Mouse (Mus musculus): ENCODE results near the gene Slc13a3. TPM values are rescaled to one million over a fixed set of nuclear protein-coding genes. Genes with fewer than 3 reads are reported as not detected.

Gene Slc13a3
- total and polyA plus RNA-seq, 3 experiments = not detected

DNA sequence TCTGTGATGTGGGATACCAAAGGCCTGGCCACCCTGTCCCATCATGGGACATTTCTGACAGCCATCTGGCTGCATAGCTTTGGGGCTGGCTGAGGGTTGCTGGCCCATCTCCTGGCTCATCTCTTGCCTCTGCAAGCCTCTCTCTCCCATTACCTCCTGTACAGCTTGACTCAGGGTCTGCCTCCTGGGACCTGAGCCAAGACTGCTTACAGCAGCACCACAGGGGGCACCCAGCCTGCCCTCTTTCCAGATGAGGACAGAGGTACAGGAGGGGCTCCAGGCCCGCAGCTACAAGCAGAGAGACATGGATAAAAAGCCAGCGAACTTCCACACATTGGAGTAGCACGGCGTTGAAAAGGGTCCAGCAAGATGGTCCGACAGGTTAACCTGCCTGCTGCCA lies 13.4 kb upstream of the Slc13a3 start:
- Histone ChIP-seq H3K4me1 (ENCODE audit: control insufficient read depth in 1 of 2, insufficient read depth in 2 of 2) (peaks cover 16 to 18% of the 10 kb centered on the region in 2 experiments), H3K79me2 (replicated peaks; ENCODE audit: control insufficient read depth, extremely low read depth, insufficient read depth, poor library complexity, severe bottlenecking) (no peaks in the 10 kb centered on the region), H3K4me2 (ENCODE audit: insufficient read depth, low read depth, poor library complexity, severe bottlenecking) (no peak overlapping the region), H3K9me3 (replicated peaks; ENCODE audit: low read length) (no peaks in the 10 kb centered on the region), H3K36me3 (replicated peaks in 1 of 2; ENCODE audit: control insufficient read depth in 1 of 2, insufficient read depth in 1 of 2, low read length in 1 of 2) (peaks cover 15 to 30% of the 10 kb centered on the region in 2 experiments), H3K27ac (ENCODE audit: insufficient read depth, low read depth) (no peak overlapping the region), H3K9ac (ENCODE audit: insufficient read depth, low read depth) (no peak overlapping the region), H3K27me3 (replicated peaks) (peaks cover 38% of the 10 kb centered on the region), H3K4me3 (replicated peaks in 1 of 3; ENCODE audit: low read depth in 2 of 3, low read length in 2 of 3, poor library complexity in 1 of 3) (no peak overlapping the region)
- dilution Hi-C loops (cut with MboI; ENCODE audit: extremely low pct_ligation_motif_present, extremely low pct_unique_long_range_greater_than_20kb, low sequenced_read_pairs) (no loop called here), in situ Hi-C loops (cut with MboI; ENCODE audit: low pct_ligation_motif_present, low pct_unique_long_range_greater_than_20kb, low sequenced_read_pairs) (no loop called here)
- TF ChIP-seq MAZ (IDR thresholded peaks at IDR 0.05; ENCODE audit: low read depth, low read length) (no peak), NELFE (IDR thresholded peaks at IDR 0.05; ENCODE audit: low read depth, low read length) (no peak), JUN (IDR thresholded peaks at IDR 0.05; ENCODE audit: insufficient read depth, low read depth, low read length) (no peak), ZNF384 (IDR thresholded peaks at IDR 0.05; ENCODE audit: low read depth, low read length) (no peak), ELF1 (IDR thresholded peaks at IDR 0.05; ENCODE audit: low read depth, low read length) (no peak), KAT2A (IDR thresholded peaks at IDR 0.05; ENCODE audit: insufficient replicate concordance, low read length) (no peak)
- DNase-seq (ENCODE audit: extremely low read depth) = no peak

DNA sequence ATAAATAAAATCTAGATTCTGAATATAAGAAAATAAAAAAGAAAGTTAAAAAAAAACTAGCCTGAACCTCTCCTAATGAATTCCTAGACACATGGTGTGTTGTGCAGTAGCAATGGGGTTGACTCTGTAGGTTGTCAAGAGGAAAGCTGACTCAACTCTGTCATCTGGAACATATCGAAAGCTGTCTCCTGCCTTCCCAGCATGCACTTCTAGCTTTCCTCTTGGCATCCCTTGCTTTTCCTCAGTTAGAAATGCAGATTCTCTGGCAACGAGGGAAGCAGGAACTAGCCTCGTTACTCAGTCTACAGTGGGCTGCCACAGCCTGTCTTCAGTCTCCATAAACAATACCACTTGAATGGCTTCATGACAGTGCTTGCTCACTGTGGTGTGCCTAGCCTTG lies 12.8 kb upstream of the Slc13a3 start:
- H3K36me3 ChIP-seq (replicated peaks in 1 of 2; ENCODE audit: control insufficient read depth in 1 of 2, insufficient read depth in 1 of 2, low read length in 1 of 2) = peaks cover 14 to 28% of the 10 kb centered on the region in 2 experiments
- H3K4me1 ChIP-seq (ENCODE audit: control insufficient read depth in 1 of 2, insufficient read depth in 2 of 2) = peaks cover 16 to 18% of the 10 kb centered on the region in 2 experiments
- no peak overlapping the region for H3K4me3 ChIP-seq (replicated peaks in 1 of 3; ENCODE audit: low read depth in 2 of 3, low read length in 2 of 3, poor library complexity in 1 of 3)
- dilution Hi-C loops (cut with MboI; ENCODE audit: extremely low pct_ligation_motif_present, extremely low pct_unique_long_range_greater_than_20kb, low sequenced_read_pairs) = no loop called here
- H3K9ac ChIP-seq (ENCODE audit: insufficient read depth, low read depth) = no peak overlapping the region
- no peak overlapping the region for H3K27ac ChIP-seq (ENCODE audit: insufficient read depth, low read depth)
- no peaks in the 10 kb centered on the region for H3K9me3 ChIP-seq (replicated peaks; ENCODE audit: low read length)
- no peaks in the 10 kb centered on the region for H3K79me2 ChIP-seq (replicated peaks; ENCODE audit: control insufficient read depth, extremely low read depth, insufficient read depth, poor library complexity, severe bottlenecking)
- in situ Hi-C loops (cut with MboI; ENCODE audit: low pct_ligation_motif_present, low pct_unique_long_range_greater_than_20kb, low sequenced_read_pairs) = no loop called here
- peaks cover 44% of the 10 kb centered on the region for H3K27me3 ChIP-seq (replicated peaks)
- no peak overlapping the region for H3K4me2 ChIP-seq (ENCODE audit: insufficient read depth, low read depth, poor library complexity, severe bottlenecking)
- no peak for DNase-seq (ENCODE audit: extremely low read depth)
- no peak for TF ChIP-seq POLR2AphosphoS2 (IDR thresholded peaks at IDR 0.05; ENCODE audit: low read depth, low read length)
- no peak for TF ChIP-seq MAZ (IDR thresholded peaks at IDR 0.05; ENCODE audit: low read depth, low read length)
- no peak for TF ChIP-seq POLR2A (IDR thresholded peaks at IDR 0.05; ENCODE audit: low read depth, low read length)

DNA sequence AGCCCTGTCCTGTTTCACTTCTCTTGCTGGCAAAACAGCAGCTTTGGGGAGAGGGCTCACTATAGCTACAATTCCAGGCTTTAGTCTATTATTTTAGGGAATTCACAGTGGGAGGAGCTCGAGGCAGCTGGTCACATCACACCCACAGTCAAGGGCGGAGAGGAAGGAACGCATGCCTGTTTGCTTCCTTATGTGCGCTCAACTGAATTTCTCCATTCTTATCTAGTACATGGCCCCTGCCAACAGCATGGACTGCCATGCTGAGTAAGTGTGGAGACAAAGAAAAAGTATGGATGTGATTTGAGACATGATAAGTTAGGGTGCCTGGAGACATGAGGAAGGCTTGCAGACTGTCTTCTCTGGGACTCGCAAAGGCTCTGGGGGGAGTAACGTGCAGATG lies 11.1 kb upstream of the Slc13a3 start:
- in situ Hi-C loops (cut with MboI; ENCODE audit: low pct_ligation_motif_present, low pct_unique_long_range_greater_than_20kb, low sequenced_read_pairs) = no loop called here
- peaks cover 58% of the 10 kb centered on the region for H3K27me3 ChIP-seq (replicated peaks)
- peaks cover 4% of the 10 kb centered on the region for H3K9me3 ChIP-seq (replicated peaks; ENCODE audit: low read length)
- dilution Hi-C loops (cut with MboI; ENCODE audit: extremely low pct_ligation_motif_present, extremely low pct_unique_long_range_greater_than_20kb, low sequenced_read_pairs) = no loop called here
- peaks cover 16 to 18% of the 10 kb centered on the region in 2 experiments for H3K4me1 ChIP-seq (ENCODE audit: control insufficient read depth in 1 of 2, insufficient read depth in 2 of 2)
- no peaks in the 10 kb centered on the region for H3K79me2 ChIP-seq (replicated peaks; ENCODE audit: control insufficient read depth, extremely low read depth, insufficient read depth, poor library complexity, severe bottlenecking)
- DNase-seq (ENCODE audit: extremely low read depth) = no peak
- peaks cover 2 to 12% of the 10 kb centered on the region in 2 experiments for H3K36me3 ChIP-seq (replicated peaks in 1 of 2; ENCODE audit: control insufficient read depth in 1 of 2, insufficient read depth in 1 of 2, low read length in 1 of 2)
- H3K4me3 ChIP-seq (replicated peaks in 1 of 3; ENCODE audit: low read depth in 2 of 3, low read length in 2 of 3, poor library complexity in 1 of 3) = no peak overlapping the region
- H3K9ac ChIP-seq (ENCODE audit: insufficient read depth, low read depth) = no peak overlapping the region
- no peak overlapping the region for H3K27ac ChIP-seq (ENCODE audit: insufficient read depth, low read depth)
- TF ChIP-seq ELF1 (IDR thresholded peaks at IDR 0.05; ENCODE audit: low read depth, low read length) = no peak
- no peak for TF ChIP-seq NRF1 (IDR thresholded peaks at IDR 0.05; ENCODE audit: low read depth, low read length)
- TF ChIP-seq TCF12 (IDR thresholded peaks at IDR 0.05; ENCODE audit: low read depth, low read length) = no peak
- TF ChIP-seq PAX5 (IDR thresholded peaks at IDR 0.05; ENCODE audit: low read length) = no peak
- no peak for TF ChIP-seq JUN (IDR thresholded peaks at IDR 0.05; ENCODE audit: insufficient read depth, low read depth, low read length)
- no peak for TF ChIP-seq RCOR1 (conservative IDR thresholded peaks at IDR 0.05; ENCODE audit: low read depth, low read length)
- no peak for TF ChIP-seq E2F4 (IDR thresholded peaks at IDR 0.05; ENCODE audit: insufficient replicate concordance, low read depth, low read length)
- no peak for TF ChIP-seq CHD1 (IDR thresholded peaks at IDR 0.05; ENCODE audit: low read depth, low read length)
- no peak overlapping the region for H3K4me2 ChIP-seq (ENCODE audit: insufficient read depth, low read depth, poor library complexity, severe bottlenecking)
